Mouse (Mus musculus): ENCODE data around the gene Gm28305. TPM values are rescaled to one million over a fixed set of nuclear protein-coding genes. Genes with fewer than 3 reads are reported as not detected.

The Gm28305 gene
- polyA plus RNA-seq, 1 experiment from 2014 or later = not detected

GRCm38 (mm10) chr9:104070863-104071604 lies 30.6 kb downstream of the Gm28305 start:
- no peak overlapping the region for H3K27ac ChIP-seq (replicated peaks)
- no peak overlapping the region for H3K9ac ChIP-seq (replicated peaks)
- no peaks in the 10 kb centered on the region for H3K27me3 ChIP-seq (replicated peaks)
- no peak overlapping the region for H3K4me2 ChIP-seq
- no peak for ATAC-seq (ENCODE audit: low FRiP score)
- H3K9me3 ChIP-seq (replicated peaks) = no peaks in the 10 kb centered on the region
- no peak overlapping the region for H3K4me3 ChIP-seq (replicated peaks)
- H3K4me1 ChIP-seq = no peaks in the 10 kb centered on the region
- H3K36me3 ChIP-seq = no peaks in the 10 kb centered on the region
- 83% methylated on average over 8 of the region's 8 CpGs for WGBS

- no peaks in the 10 kb centered on the region for H3K27me3 ChIP-seq (replicated peaks)
- WGBS = 68% methylated on average over 2 of the region's 2 CpGs
- no peak overlapping the region for H3K27ac ChIP-seq (replicated peaks)
- H3K4me3 ChIP-seq (replicated peaks) = no peak overlapping the region
- no peak for ATAC-seq (ENCODE audit: low FRiP score)
- no peak overlapping the region for H3K9ac ChIP-seq (replicated peaks)
- H3K4me1 ChIP-seq = no peaks in the 10 kb centered on the region
- no peaks in the 10 kb centered on the region for H3K9me3 ChIP-seq (replicated peaks)
- H3K4me2 ChIP-seq = no peak overlapping the region
- H3K36me3 ChIP-seq = no peaks in the 10 kb centered on the region
These were observed 35.3 kb downstream of the Gm28305 start for GRCm38 (mm10) chr9:104075808-104076207.

- no peak overlapping the region for H3K4me2 ChIP-seq
These were observed 38.3 kb downstream of the Gm28305 start for GRCm38 (mm10) chr9:104078780-104079179.

GRCm38 (mm10) chr9:104079379-104079778 lies 38.9 kb downstream of the Gm28305 start:
- Histone ChIP-seq H3K27ac (replicated peaks) (no peak overlapping the region), H3K27me3 (replicated peaks) (no peaks in the 10 kb centered on the region), H3K4me1 (no peaks in the 10 kb centered on the region), H3K9me3 (replicated peaks) (no peaks in the 10 kb centered on the region), H3K36me3 (0 out of 2 replicates have a peak, but pooled peaks cover 6% of the 10 kb centered on the region), H3K4me3 (replicated peaks) (no peak overlapping the region), H3K9ac (replicated peaks) (no peak overlapping the region), H3K4me2 (no peak overlapping the region)
- 51% methylated on average over 5 of the region's 5 CpGs for WGBS
- ATAC-seq (ENCODE audit: low FRiP score) = no peak

More at GRCm38 (mm10) chr9:104078780-104079179, 38.3 kb downstream of the Gm28305 start:
- H3K9ac ChIP-seq (replicated peaks) = no peak overlapping the region
- no peak overlapping the region for H3K4me3 ChIP-seq (replicated peaks)
- ATAC-seq (ENCODE audit: low FRiP score) = no peak
- no peak overlapping the region for H3K27ac ChIP-seq (replicated peaks)
- H3K36me3 ChIP-seq = 0 out of 2 replicates have a peak, but pooled peaks cover 6% of the 10 kb centered on the region
- no peaks in the 10 kb centered on the region for H3K4me1 ChIP-seq
- H3K27me3 ChIP-seq (replicated peaks) = no peaks in the 10 kb centered on the region
- no peaks in the 10 kb centered on the region for H3K9me3 ChIP-seq (replicated peaks)
- 92% methylated on average over 1 of the region's 1 CpGs for WGBS

GRCm38 (mm10) chr9:104080038-104080437 lies 39.6 kb downstream of the Gm28305 start:
- WGBS = 80% methylated on average over 3 of the region's 3 CpGs
- no peaks in the 10 kb centered on the region for H3K4me1 ChIP-seq
- H3K4me2 ChIP-seq = no peak overlapping the region
- H3K4me3 ChIP-seq (replicated peaks) = no peak overlapping the region
- no peaks in the 10 kb centered on the region for H3K27me3 ChIP-seq (replicated peaks)
- H3K27ac ChIP-seq (replicated peaks) = no peak overlapping the region
- ATAC-seq (ENCODE audit: low FRiP score) = no peak
- no peak overlapping the region for H3K9ac ChIP-seq (replicated peaks)
- 0 out of 2 replicates have a peak, but pooled peaks cover 10% of the 10 kb centered on the region for H3K36me3 ChIP-seq
- no peaks in the 10 kb centered on the region for H3K9me3 ChIP-seq (replicated peaks)

- Histone ChIP-seq H3K36me3 (0 out of 2 replicates have a peak, but pooled peaks cover 10% of the 10 kb centered on the region), H3K27me3 (replicated peaks) (no peaks in the 10 kb centered on the region), H3K27ac (replicated peaks) (no peak overlapping the region), H3K9ac (replicated peaks) (no peak overlapping the region), H3K9me3 (replicated peaks) (no peaks in the 10 kb centered on the region), H3K4me3 (replicated peaks) (no peak overlapping the region), H3K4me2 (no peak overlapping the region), H3K4me1 (no peaks in the 10 kb centered on the region)
- whole genome bisulfite sequencing = 55% methylated on average over 4 of the region's 4 CpGs
- no peak for ATAC-seq (ENCODE audit: low FRiP score)
These were observed 45.4 kb downstream of the Gm28305 start for GRCm38 (mm10) chr9:104085730-104086429.

GRCm38 (mm10) chr9:104088555-104088954 lies 48.1 kb downstream of the Gm28305 start:
- H3K4me3 ChIP-seq (replicated peaks) = no peak overlapping the region
- no peaks in the 10 kb centered on the region for H3K27me3 ChIP-seq (replicated peaks)
- ATAC-seq (ENCODE audit: low FRiP score) = no peak
- 0 out of 2 replicates have a peak, but pooled peaks cover 5% of the 10 kb centered on the region for H3K36me3 ChIP-seq
- 53% methylated on average over 8 of the region's 8 CpGs for WGBS
- no peak overlapping the region for H3K4me2 ChIP-seq
- H3K9me3 ChIP-seq (replicated peaks) = no peaks in the 10 kb centered on the region
- no peaks in the 10 kb centered on the region for H3K4me1 ChIP-seq
- H3K27ac ChIP-seq (replicated peaks) = peak overlapping the region; percentile 23; the same call in 1 of the 2 replicates
- H3K9ac ChIP-seq (replicated peaks) = no peak overlapping the region

GRCm38 (mm10) chr9:104092945-104093344 lies 52.5 kb downstream of the Gm28305 start:
- no peak overlapping the region for H3K4me3 ChIP-seq (replicated peaks)
- no peaks in the 10 kb centered on the region for H3K36me3 ChIP-seq
- no peak for ATAC-seq (ENCODE audit: low FRiP score)
- no peaks in the 10 kb centered on the region for H3K4me1 ChIP-seq
- no peaks in the 10 kb centered on the region for H3K9me3 ChIP-seq (replicated peaks)
- WGBS = 94% methylated on average over 5 of the region's 5 CpGs
- H3K9ac ChIP-seq (replicated peaks) = no peak overlapping the region
- H3K4me2 ChIP-seq = no peak overlapping the region
- H3K27me3 ChIP-seq (replicated peaks) = no peaks in the 10 kb centered on the region
- H3K27ac ChIP-seq (replicated peaks) = no peak overlapping the region

- no peak overlapping the region for H3K27ac ChIP-seq (replicated peaks)
- H3K4me2 ChIP-seq = no peak overlapping the region
- no peak overlapping the region for H3K9ac ChIP-seq (replicated peaks)
- no peaks in the 10 kb centered on the region for H3K36me3 ChIP-seq
- H3K9me3 ChIP-seq (replicated peaks) = no peaks in the 10 kb centered on the region
- H3K27me3 ChIP-seq (replicated peaks) = no peaks in the 10 kb centered on the region
- ATAC-seq (ENCODE audit: low FRiP score) = no peak
- H3K4me1 ChIP-seq = no peaks in the 10 kb centered on the region; the same call in 1 of the 2 replicates
- H3K4me3 ChIP-seq (replicated peaks) = no peak overlapping the region
- 78% methylated on average over 5 of the region's 5 CpGs for WGBS
These were observed 57.8 kb downstream of the Gm28305 start for GRCm38 (mm10) chr9:104098256-104098655.

GRCm38 (mm10) chr9:104099060-104099459 lies 58.6 kb downstream of the Gm28305 start:
- ATAC-seq (ENCODE audit: low FRiP score) = no peak

GRCm38 (mm10) chr9:104100822-104101221 lies 60.4 kb downstream of the Gm28305 start:
- no peaks in the 10 kb centered on the region for H3K9me3 ChIP-seq (replicated peaks)
- WGBS = 68% methylated on average over 7 of the region's 7 CpGs
- H3K4me2 ChIP-seq = no peak overlapping the region
- no peak overlapping the region for H3K27ac ChIP-seq (replicated peaks)
- no peaks in the 10 kb centered on the region for H3K36me3 ChIP-seq
- ATAC-seq (ENCODE audit: low FRiP score) = no peak
- H3K4me1 ChIP-seq = no peaks in the 10 kb centered on the region; the same call in 1 of the 2 replicates
- no peak overlapping the region for H3K4me3 ChIP-seq (replicated peaks)
- no peaks in the 10 kb centered on the region for H3K27me3 ChIP-seq (replicated peaks)
- no peak overlapping the region for H3K9ac ChIP-seq (replicated peaks)

More at GRCm38 (mm10) chr9:104099060-104099459, 58.6 kb downstream of the Gm28305 start:
- Histone ChIP-seq H3K4me1 (no peaks in the 10 kb centered on the region; the same call in 1 of the 2 replicates), H3K4me2 (no peak overlapping the region), H3K9ac (replicated peaks) (no peak overlapping the region), H3K36me3 (no peaks in the 10 kb centered on the region), H3K27ac (replicated peaks) (no peak overlapping the region), H3K9me3 (replicated peaks) (no peaks in the 10 kb centered on the region), H3K4me3 (replicated peaks) (no peak overlapping the region), H3K27me3 (replicated peaks) (no peaks in the 10 kb centered on the region)
- WGBS = 94% methylated on average over 11 of the region's 11 CpGs

GRCm38 (mm10) chr9:104101458-104101857 lies 61.0 kb downstream of the Gm28305 start:
- no peak for ATAC-seq (ENCODE audit: low FRiP score)
- no peak overlapping the region for H3K4me2 ChIP-seq

More at GRCm38 (mm10) chr9:104101458-104101857, 61.0 kb downstream of the Gm28305 start:
- Histone ChIP-seq H3K4me1 (no peaks in the 10 kb centered on the region; the same call in 1 of the 2 replicates), H3K9ac (replicated peaks) (no peak overlapping the region), H3K36me3 (no peaks in the 10 kb centered on the region), H3K9me3 (replicated peaks) (no peaks in the 10 kb centered on the region), H3K4me3 (replicated peaks) (no peak overlapping the region), H3K27me3 (replicated peaks) (no peaks in the 10 kb centered on the region), H3K27ac (replicated peaks) (no peak overlapping the region)
- WGBS = 36% methylated on average over 3 of the region's 3 CpGs
